Mouse (Mus musculus): ENCODE results near the gene Hacl1. TPM values are rescaled to one million over a fixed set of nuclear protein-coding genes. Genes with fewer than 3 reads are reported as not detected.

The Hacl1 gene
- 6.2 and 8.4 TPM in 2 replicates for total RNA-seq (2012; rRNA removed)

DNA sequence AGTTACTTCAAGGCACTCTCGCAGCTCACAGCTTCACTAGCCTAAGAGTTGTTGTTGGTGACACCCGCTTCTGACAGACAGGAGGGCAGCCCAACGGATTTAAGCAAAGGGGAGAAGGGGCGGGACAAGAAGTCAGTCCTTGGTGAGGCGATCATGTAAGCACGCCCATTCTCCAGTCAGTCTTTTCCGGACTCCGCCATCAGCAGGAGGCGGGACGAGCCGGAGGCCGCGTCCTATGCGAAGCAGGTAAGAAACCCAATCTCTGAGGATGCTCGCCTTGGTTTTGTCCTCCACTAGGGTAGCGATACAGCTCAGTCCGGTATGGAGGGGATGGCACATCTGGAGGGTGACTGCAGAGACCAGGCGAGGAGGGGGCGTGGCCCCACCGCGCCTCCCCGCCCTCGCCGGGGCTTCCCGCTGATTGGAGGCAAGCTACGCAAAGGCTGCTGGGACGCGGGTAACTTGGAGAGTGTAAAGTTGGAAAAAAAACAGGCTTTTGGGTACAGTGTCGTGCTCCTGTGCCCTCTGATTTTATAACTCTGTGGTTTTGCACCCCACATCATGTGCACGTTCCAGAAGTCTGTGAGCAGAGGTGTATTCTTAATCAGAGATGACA lies at the start of gene Hacl1, which contains the start of gene Btd:
Gene Hacl1 (minus strand): TSS at position 397 of the 616 bp plus-strand sequence.
Gene Btd (plus strand): TSS at position 139 of the 616 bp plus-strand sequence.
- H3K27ac ChIP-seq (ENCODE audit: insufficient read depth, low read depth, low read length, poor library complexity, severe bottlenecking) = peak within 1 kb of the TSS; percentile 34; the same call in 1 of the 2 replicates
- no peak for TF ChIP-seq MAFK (IDR thresholded peaks at IDR 0.05; ENCODE audit: insufficient read depth, low read depth, low read length)
- TF ChIP-seq ZC3H11A (IDR thresholded peaks at IDR 0.05; ENCODE audit: borderline replicate concordance, low read depth, low read length) = no peak
- TF ChIP-seq HCFC1 (IDR thresholded peaks at IDR 0.05; ENCODE audit: borderline replicate concordance, insufficient read depth, low read length) = no peak
- TF ChIP-seq ZNF384 (IDR thresholded peaks at IDR 0.05; ENCODE audit: low read depth, low read length) = peak; percentile 28; the same call in 1 of the 2 replicates
- TF ChIP-seq CHD2 (IDR thresholded peaks at IDR 0.05; ENCODE audit: low read depth, low read length) = 0 out of 2 replicates have a peak, but pooled peaks have one; percentile 62

DNA sequence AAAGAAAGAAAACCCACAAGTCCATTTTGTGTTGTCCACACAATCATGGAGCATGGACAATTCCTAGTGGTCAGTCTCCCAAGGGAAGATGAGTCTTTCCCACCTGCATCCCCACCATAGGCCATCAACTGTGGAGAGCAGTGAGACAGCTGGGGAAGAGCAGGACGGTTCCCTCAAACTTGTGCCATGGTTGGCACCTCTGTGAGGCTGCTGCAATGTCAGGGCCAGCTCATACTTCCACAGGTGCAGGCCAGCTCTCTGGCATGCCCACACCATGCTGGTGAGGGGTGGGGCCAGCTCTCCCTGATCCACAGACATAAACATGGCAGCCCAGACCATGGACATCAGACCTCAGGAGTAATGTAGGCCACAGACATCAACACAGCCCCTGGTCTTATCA lies 45.1 kb upstream of the Hacl1 start:
- no peaks in the 10 kb centered on the region for H3K36me3 ChIP-seq (ENCODE audit: control insufficient read depth, insufficient read depth, low read length, poor library complexity, severe bottlenecking)
- TF ChIP-seq CHD2 (IDR thresholded peaks at IDR 0.05; ENCODE audit: low read depth, low read length) (no peak), MAFK (IDR thresholded peaks at IDR 0.05; ENCODE audit: insufficient read depth, low read depth, low read length) (no peak), ZNF384 (IDR thresholded peaks at IDR 0.05; ENCODE audit: low read depth, low read length) (no peak)
- in situ Hi-C loops (cut with MboI; ENCODE audit: low sequenced_read_pairs in 2 of 2, unreplicated experiment in 2 of 2) = no loop called here
- H3K4me3 ChIP-seq (ENCODE audit: insufficient read depth in 1 of 2, low read depth in 1 of 2, low read length in 2 of 2, poor library complexity in 1 of 2, severe bottlenecking in 1 of 2) = no peak overlapping the region
- no peak for DNase-seq (ENCODE audit: low read depth, low spot score)
- no peak overlapping the region for H3K9ac ChIP-seq (ENCODE audit: insufficient read depth, low read depth, low read length, poor library complexity, severe bottlenecking)
- H3K4me1 ChIP-seq (ENCODE audit: control insufficient read depth in 2 of 2, insufficient read depth in 2 of 2, low read length in 2 of 2, poor library complexity in 1 of 2) = no peaks in the 10 kb centered on the region
- no peak overlapping the region for H3K27ac ChIP-seq (ENCODE audit: insufficient read depth, low read depth, low read length, poor library complexity, severe bottlenecking)
- no peaks in the 10 kb centered on the region for H3K9me3 ChIP-seq (ENCODE audit: control insufficient read depth, insufficient read depth, low read depth, low read length)

More for the DNA sequence above, at the start of gene Hacl1, which contains the start of gene Btd:
- H3K9me3 ChIP-seq (ENCODE audit: control insufficient read depth, insufficient read depth, low read depth, low read length) = no peaks in the 10 kb centered on the region
- in situ Hi-C loops (cut with MboI; ENCODE audit: low sequenced_read_pairs in 2 of 2, unreplicated experiment in 2 of 2) = loop anchor here in 1 of 2 experiments (10.0 kb wide), 1 partner anchor 434 kb away; no protein-coding TSS in a partner anchor
- H3K36me3 ChIP-seq (ENCODE audit: control insufficient read depth, insufficient read depth, low read length, poor library complexity, severe bottlenecking) = no peaks in the 10 kb centered on the region
- peak within 1 kb of the TSS; percentile 79 to 96 for H3K4me3 ChIP-seq (ENCODE audit: insufficient read depth in 1 of 2, low read depth in 1 of 2, low read length in 2 of 2, poor library complexity in 1 of 2, severe bottlenecking in 1 of 2)
- DNase-seq (ENCODE audit: low read depth, low spot score) = peak; percentile 89
- H3K9ac ChIP-seq (ENCODE audit: insufficient read depth, low read depth, low read length, poor library complexity, severe bottlenecking) = peak within 1 kb of the TSS; percentile 79
- peaks cover 3% of the 10 kb centered on the region in 2 experiments; a peak in 2 of 4 replicates for H3K4me1 ChIP-seq (ENCODE audit: control insufficient read depth in 2 of 2, insufficient read depth in 2 of 2, low read length in 2 of 2, poor library complexity in 1 of 2)

DNA sequence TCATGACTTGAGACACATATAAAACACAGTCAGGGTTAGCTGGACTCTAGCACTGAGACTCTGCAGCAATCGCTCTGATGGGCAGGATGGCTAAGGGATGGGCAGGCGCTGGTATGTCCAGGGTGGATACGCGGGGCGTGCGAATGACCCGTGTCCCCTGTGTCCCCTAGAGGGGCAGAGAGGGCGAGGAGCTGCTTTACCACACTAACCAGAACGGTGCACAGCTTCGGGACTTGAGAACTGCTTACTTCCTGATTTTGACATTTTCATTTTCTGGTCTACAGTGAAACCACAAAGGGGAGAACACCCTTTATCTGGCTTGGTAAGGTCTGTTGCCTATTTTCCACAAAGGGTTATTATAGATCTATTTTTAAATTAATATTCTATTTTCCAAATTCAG lies 44.6 kb upstream of the Hacl1 start:
- Histone ChIP-seq H3K9ac (ENCODE audit: insufficient read depth, low read depth, low read length, poor library complexity, severe bottlenecking) (no peak overlapping the region), H3K9me3 (ENCODE audit: control insufficient read depth, insufficient read depth, low read depth, low read length) (no peaks in the 10 kb centered on the region), H3K4me1 (ENCODE audit: control insufficient read depth in 2 of 2, insufficient read depth in 2 of 2, low read length in 2 of 2, poor library complexity in 1 of 2) (no peaks in the 10 kb centered on the region), H3K4me3 (ENCODE audit: insufficient read depth in 1 of 2, low read depth in 1 of 2, low read length in 2 of 2, poor library complexity in 1 of 2, severe bottlenecking in 1 of 2) (no peak overlapping the region), H3K27ac (ENCODE audit: insufficient read depth, low read depth, low read length, poor library complexity, severe bottlenecking) (no peak overlapping the region), H3K36me3 (ENCODE audit: control insufficient read depth, insufficient read depth, low read length, poor library complexity, severe bottlenecking) (no peaks in the 10 kb centered on the region)
- DNase-seq (ENCODE audit: low read depth, low spot score) = no peak
- TF ChIP-seq HCFC1 (IDR thresholded peaks at IDR 0.05; ENCODE audit: borderline replicate concordance, insufficient read depth, low read length) (no peak), CHD2 (IDR thresholded peaks at IDR 0.05; ENCODE audit: low read depth, low read length) (no peak), MAFK (IDR thresholded peaks at IDR 0.05; ENCODE audit: insufficient read depth, low read depth, low read length) (no peak), ZC3H11A (IDR thresholded peaks at IDR 0.05; ENCODE audit: borderline replicate concordance, low read depth, low read length) (no peak), ZNF384 (IDR thresholded peaks at IDR 0.05; ENCODE audit: low read depth, low read length) (no peak)
- in situ Hi-C loops (cut with MboI; ENCODE audit: low sequenced_read_pairs in 2 of 2, unreplicated experiment in 2 of 2) = no loop called here

DNA sequence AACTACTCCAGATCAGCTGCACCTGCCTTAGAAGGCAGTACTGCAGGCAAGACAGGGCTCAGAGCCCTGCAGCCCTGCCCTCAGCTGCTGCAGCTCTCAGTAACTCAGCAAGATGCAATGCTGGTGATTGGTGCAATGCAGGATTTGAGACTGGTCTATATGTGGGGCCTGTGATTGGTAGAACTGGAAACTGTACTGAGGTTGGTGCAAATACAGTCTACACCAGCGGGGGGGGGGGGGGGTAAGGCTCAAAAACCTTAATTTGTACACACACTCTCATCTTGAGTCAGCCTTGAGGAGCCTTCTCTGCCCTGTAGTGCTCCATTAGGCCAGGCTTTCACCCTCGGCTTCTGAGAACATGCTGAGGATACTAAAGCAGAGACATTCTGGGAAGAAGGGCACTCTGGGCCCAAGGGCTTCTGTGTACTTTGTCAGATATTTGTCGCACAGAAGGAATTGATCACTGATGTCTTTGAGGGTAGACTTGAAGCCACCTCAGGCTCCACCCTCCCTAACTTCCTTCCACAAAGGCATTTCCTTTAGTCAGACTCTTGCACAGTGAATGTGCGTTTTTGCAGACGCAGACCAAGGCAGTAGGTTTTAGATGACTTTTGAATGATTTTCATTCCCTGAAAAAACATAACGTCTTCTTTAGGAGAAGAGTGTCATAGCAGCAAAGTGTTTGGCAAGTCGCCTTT lies 43.4 kb upstream of the Hacl1 start:
- Histone ChIP-seq H3K4me1 (ENCODE audit: control insufficient read depth in 2 of 2, insufficient read depth in 2 of 2, low read length in 2 of 2, poor library complexity in 1 of 2) (no peaks in the 10 kb centered on the region), H3K9me3 (ENCODE audit: control insufficient read depth, insufficient read depth, low read depth, low read length) (no peaks in the 10 kb centered on the region), H3K9ac (ENCODE audit: insufficient read depth, low read depth, low read length, poor library complexity, severe bottlenecking) (no peak overlapping the region), H3K27ac (ENCODE audit: insufficient read depth, low read depth, low read length, poor library complexity, severe bottlenecking) (no peak overlapping the region), H3K4me3 (ENCODE audit: insufficient read depth in 1 of 2, low read depth in 1 of 2, low read length in 2 of 2, poor library complexity in 1 of 2, severe bottlenecking in 1 of 2) (no peak overlapping the region), H3K36me3 (ENCODE audit: control insufficient read depth, insufficient read depth, low read length, poor library complexity, severe bottlenecking) (no peaks in the 10 kb centered on the region)
- no peak for TF ChIP-seq ZNF384 (IDR thresholded peaks at IDR 0.05; ENCODE audit: low read depth, low read length)
- no peak for TF ChIP-seq ZC3H11A (IDR thresholded peaks at IDR 0.05; ENCODE audit: borderline replicate concordance, low read depth, low read length)
- TF ChIP-seq MAFK (IDR thresholded peaks at IDR 0.05; ENCODE audit: insufficient read depth, low read depth, low read length) = no peak
- TF ChIP-seq CHD2 (IDR thresholded peaks at IDR 0.05; ENCODE audit: low read depth, low read length) = no peak
- no peak for TF ChIP-seq HCFC1 (IDR thresholded peaks at IDR 0.05; ENCODE audit: borderline replicate concordance, insufficient read depth, low read length)
- in situ Hi-C loops (cut with MboI; ENCODE audit: low sequenced_read_pairs in 2 of 2, unreplicated experiment in 2 of 2) = no loop called here
- DNase-seq (ENCODE audit: low read depth, low spot score) = no peak
